Mouse (Mus musculus) c-Kit-positive CD71-negative TER-119-negative erythroid progenitor cells, embryonic 14.5 days (primary cell): ENCODE results near the gene Hes3.

ENCODE experiments used
- DNase-seq: peaks from one replicate; pipeline ENCODE4 v3.0.0-alpha.2; 2013; ENCODE audit warnings: low read depth

Gene Hes3

DNA sequence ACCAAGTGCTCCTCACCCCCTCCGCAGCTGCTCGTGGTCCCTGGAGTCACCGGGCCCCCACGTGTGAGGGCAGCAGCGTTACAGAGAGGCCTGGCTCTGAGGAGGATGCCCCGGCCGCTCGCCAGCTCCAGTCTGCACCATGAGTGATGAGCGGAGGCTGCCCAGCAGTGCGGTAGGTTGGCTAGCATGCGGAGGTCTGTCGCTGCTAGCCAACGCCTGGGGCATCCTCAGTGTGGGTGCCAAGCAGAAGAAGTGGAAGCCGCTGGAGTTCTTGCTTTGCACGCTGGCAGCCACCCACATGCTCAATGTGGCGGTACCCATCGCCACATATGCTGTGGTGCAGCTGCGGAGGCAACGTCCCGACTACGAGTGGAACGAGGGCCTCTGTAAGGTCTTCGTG, 12.5 kb downstream of the Hes3 start:
- no peak for DNase-seq

DNA sequence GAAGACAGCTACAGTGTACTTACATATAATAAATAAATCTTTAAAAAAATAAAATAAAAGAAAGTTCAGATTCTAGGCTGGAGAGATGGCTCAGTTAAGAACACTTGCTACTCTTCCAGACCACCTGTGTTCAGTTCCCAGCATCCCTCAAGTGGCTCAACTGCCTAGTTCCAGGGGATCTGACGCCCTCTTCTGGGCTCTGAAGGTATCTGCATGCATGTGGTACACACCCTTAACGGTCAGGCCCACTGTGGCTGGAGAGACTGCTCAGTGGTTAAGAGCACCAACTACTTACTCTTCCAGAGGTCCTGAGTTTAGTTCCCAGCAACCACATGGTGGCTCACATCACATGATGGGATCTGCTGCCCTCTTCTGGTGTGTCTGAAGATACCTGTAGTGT, 13.5 kb downstream of the Hes3 start:
- DNase-seq = no peak

DNA sequence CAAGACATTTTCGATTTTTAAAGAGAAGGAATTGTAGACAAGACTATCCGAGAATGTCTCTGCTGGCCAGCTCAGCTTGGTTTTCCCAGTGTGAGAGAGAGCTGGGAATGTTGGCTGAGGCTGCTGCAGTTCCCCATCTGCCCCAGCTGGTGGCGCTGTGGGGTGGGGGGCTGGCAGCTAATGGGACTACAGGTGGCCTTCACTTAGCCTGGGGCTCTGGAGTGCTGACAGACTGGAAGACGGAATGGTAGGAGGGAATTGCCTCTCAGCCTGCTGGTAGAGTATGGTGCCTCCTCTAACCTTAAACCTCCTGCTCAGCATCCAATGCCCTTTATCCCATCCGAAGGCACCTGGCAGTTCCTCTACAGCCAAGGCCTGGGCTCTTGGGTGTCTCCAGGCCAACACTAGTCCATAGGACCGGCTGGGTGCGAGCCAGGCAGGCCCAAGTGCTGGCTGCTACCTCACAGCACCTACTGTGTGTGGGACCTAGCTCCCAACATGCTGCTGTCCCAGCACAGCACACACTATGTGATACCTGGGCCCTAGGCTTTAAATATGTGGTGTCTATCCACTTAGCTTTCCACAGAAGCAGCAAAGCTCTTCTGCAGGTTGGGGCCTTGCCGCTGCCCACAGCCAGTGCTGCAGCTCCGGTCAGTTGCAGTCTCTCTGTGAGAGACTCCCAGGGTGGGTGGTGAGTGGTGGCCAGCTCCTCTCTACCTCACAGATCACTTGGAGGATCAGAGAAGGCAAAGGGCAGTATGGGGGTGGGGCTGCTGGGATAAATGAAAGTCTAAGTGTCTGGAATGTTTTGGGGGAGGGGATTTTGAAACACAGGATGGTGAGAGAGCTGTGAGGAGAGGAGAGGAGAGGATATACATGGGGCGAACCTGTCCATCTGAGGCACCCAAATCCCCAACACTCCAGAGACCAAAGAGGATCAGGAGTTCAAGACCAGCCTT, 14.8 kb downstream of the Hes3 start:
- DNase-seq = no peak

DNA sequence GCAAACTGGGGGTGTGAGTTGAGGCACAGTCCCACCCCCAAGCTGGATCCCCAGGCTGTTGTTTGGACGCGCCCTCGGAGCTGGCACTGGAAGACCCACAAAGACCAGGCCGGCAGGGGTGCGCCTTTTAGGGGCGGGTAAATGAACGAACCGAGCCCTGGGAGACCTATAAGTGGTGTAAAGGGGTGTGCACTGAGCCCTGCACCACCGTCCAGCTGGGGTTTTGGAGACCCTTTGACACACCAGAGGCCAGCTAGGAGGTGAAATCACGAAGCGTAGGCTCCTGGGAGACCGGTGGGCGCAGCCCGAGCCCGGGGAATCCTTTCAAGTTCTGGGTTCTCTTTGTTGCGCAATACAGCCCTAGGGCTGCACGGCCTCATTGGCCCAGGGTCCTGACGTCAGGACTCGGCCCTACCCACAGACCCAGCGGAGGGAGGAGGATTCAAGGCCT, 16.8 kb downstream of the Hes3 start:
- no peak for DNase-seq

DNA sequence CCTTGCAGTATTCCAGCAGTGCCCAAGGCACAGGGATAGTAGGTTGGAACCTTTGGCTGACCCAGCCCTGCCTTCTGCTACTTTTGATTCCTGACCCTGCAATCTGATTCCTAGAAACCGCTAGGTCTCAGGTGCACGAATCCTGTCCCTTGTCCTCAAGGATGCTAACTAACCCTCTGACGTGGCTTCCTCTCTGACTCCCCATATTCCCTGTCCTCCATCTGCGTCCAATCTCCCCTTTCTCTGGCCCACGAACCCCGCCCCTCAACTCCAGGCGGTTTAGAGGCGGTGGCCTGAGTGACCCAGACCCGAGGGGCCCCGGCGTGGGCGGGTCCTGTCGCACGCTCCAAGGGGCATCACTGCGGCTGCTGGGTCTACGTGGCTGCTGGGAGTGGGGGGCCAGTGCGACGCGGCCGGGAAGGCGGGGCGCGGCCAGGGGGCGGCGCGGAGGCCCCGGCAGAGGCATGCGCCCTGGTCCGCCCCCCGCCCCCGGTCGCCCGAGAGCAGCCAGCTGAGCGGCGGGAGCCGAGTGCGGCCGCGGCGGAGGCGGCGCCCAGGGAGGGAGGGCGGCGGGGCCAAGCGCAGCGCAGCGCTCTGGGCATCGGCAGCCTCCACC, 17.7 kb downstream of the Hes3 start, which contains the start of gene Gpr153:
TSS of gene Gpr153 (plus strand) at position 612 of the 616 bp plus-strand sequence.
- DNase-seq = no peak

- no peak for DNase-seq
These were observed 18.3 kb downstream of the Hes3 start for GRCm38 (mm10) chr4:152273191-152273590.

DNA sequence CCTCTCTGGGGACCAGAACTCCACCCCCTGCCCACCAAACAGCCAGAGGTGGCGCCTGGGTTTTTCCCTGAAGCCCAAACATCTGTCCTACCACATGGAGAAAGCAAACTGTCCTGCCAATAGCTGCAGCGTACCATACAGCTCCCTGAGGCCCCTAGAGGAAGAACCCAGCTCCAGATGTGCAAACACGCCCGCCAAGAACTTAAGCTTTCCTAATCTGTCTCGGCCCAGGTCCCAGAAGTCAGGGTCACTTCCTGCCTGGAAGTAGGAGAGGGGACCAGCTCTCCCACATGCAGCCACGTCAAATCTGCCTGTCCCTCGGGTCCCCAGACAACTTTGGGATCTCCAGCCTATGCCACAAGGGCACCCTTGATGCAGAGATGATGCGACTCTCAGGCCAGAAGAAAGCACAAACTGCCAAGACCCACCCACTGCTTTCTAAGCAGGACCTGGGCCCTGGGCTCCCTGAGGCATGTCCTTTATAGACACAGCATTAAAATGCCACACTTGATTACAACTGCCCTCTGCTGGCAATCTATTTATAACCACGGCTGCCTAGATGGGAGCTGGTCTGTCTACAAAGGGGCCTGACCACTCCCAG, 18.9 kb downstream of the Hes3 start:
- DNase-seq = no peak

DNA sequence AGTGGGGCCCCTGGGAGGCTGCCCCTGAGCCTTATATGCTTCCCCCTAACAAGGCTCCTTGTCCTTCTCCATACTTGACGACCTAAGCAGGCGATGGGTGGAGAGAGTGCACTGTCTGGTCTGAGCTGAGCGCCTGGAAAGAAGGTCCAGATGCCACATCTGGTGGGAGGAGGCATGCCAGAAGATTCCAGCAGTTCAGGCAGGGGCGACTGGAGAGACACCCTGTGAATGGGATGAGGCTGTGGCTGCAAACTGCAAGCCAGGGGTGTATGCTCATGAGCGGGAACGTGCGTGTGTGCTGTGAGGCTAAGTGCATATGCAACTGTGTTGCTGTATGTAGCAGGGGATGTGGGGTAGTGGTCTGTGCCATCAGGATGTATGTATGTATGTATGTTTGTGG, 19.5 kb downstream of the Hes3 start:
- DNase-seq = no peak

GRCm38 (mm10) chr4:152271334-152271733, 20.1 kb downstream of the Hes3 start:
- no peak for DNase-seq

- DNase-seq = no peak
These were observed 20.9 kb downstream of the Hes3 start for GRCm38 (mm10) chr4:152270599-152270998.

DNA sequence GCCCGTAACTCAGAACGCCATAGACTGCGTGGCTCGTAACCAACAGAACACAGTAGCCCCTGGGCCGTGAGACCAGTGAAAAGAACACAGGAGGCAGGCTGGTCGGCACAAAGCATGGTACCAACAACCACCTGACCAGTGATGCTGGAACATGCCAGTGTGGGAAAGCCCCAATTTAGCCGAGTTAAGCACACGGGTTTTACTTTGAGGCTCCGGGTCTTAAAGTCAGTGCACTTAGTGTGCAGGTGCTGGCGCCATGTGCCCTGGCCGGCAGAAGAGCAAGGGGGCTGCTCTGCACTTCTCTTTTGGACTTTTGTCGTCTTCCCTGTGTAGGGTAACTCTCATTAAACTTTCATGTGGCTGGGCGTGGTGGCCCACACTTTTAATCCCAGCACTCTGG, 21.5 kb downstream of the Hes3 start:
- no peak for DNase-seq

DNA sequence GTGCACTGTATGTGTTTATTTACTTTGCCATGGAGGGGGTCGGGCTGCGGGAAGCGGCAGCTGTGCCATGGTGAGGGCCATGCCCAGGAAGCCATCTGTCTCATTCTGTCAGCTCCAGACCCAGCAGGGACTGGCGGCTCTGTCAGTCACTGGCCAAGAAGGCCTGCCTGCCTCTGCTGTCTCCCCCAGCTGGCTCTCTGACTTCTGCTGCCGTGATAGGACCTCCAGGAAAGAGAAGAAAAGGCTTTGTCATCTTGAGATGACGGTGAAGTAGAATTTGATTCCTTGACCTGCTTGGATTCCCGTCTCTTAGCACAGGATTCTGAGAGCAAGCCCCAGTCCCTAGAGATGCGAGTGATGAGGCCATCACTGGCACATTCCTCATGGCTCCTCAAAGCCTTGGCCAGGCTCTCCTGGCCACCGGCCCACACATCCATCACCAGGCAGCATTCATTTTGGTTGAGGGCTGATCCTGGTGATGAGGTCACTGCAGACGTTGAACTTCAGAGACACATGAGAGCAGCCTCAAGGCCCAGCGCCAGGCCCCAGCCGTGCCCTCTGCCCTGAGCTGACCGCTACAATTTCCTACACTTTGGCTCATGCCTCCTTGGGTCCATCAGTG, 23.6 kb downstream of the Hes3 start:
- no peak for DNase-seq

- DNase-seq = no peak
These were observed 25.1 kb downstream of the Hes3 start for GRCm38 (mm10) chr4:152266236-152266895.

GRCm38 (mm10) chr4:152265791-152266190, 25.7 kb downstream of the Hes3 start:
- DNase-seq = no peak

DNA sequence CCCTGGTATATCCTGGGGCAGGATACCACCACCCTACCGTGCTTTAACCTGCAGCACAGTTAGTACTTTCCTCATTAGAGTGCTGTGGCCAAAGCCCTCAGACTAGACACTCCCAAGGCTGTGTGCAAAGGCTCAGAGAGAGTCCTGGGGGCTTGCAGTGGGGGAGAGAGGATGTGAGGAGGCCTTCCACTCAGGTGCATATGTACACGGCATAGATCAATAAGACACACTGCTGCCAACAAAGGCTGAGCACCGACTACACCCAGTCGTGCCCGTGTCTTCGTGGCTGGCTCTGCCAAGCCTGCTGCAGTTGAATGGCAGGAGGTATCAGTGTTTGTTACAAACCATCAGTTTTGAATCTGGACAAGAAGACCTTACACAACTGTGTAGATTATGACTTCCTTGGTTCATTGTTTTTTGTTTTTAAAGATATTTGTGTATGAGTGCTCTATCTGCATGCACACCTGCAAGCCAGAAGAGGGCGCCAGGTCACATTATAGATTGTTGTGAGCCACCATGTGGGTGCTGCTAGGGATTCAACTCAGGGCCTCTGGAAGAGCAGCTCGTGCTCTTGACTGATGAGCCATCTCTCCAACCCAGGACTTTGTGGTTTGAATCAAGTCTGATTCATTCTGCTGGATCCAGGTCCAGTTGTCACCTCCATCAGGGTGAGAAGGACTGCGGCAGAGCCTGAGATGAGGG, 26.4 kb downstream of the Hes3 start:
- DNase-seq = no peak

GRCm38 (mm10) chr4:152264177-152264530, 27.3 kb downstream of the Hes3 start:
- no peak for DNase-seq

DNA sequence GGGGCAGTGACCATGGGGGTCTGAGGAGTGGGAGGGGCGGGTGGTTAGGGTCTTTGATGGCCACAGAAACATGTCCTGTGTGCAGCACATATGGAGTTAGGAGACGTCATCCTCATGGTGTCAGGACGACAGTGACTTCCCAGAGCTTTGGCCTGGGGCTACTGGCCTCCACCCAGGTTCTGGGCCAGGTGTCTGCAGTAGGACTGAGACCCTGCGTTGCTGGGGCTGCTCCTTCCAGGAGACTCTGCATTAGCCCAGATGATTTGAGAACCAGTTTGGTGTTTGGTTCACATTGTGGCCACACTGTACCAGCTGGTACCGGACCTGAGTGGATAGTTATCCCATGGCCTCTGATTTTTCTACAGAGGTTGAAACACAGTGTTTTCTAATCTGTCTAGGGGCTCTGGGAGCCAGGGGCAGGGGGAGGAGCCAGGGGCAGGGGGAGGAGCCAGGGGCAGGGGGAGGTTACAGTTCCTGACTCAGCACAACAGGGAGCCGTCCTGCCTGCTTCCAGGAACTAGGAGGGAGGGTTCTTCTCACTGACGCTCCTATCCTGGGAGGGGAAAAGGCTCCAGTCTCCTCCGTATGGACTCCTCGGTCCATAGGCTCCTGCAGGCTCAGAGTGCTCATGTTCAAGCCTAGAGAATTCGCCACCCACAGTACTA, 27.8 kb downstream of the Hes3 start:
- no peak for DNase-seq

DNA sequence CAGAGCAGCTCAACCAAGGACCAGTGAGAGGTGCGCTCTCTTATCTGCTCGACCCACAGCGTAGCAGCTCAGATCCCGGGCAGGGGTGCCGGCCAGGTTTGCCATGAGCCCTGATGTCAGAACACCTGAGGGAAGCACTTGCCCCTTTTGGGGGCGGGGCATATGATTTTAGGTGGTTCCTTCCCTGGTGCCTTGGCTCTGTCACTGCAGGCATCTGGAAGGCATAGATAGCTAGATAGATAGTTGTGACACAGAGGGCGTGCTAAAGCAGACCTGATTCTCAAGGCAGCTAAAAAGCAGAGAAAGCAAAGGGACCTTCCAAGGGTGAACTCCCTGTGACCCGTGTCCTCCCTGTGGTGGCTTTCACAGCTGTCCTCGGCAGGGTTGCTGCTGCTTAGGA, 28.4 kb downstream of the Hes3 start:
- no peak for DNase-seq

GRCm38 (mm10) chr4:152262187-152262586, 29.3 kb downstream of the Hes3 start:
- DNase-seq = no peak

GRCm38 (mm10) chr4:152260451-152260850, 31.0 kb downstream of the Hes3 start:
- no peak for DNase-seq

GRCm38 (mm10) chr4:152257070-152257469, 34.4 kb downstream of the Hes3 start:
- DNase-seq = no peak
